Mouse (Mus musculus): ENCODE data around the gene 4833427G06Rik.
"Not testable (repeated sequence)": the region's sequence is repeated elsewhere in the genome, so short reads cannot be mapped to it uniquely, and the experiment has no call there.

The 4833427G06Rik gene

DNA sequence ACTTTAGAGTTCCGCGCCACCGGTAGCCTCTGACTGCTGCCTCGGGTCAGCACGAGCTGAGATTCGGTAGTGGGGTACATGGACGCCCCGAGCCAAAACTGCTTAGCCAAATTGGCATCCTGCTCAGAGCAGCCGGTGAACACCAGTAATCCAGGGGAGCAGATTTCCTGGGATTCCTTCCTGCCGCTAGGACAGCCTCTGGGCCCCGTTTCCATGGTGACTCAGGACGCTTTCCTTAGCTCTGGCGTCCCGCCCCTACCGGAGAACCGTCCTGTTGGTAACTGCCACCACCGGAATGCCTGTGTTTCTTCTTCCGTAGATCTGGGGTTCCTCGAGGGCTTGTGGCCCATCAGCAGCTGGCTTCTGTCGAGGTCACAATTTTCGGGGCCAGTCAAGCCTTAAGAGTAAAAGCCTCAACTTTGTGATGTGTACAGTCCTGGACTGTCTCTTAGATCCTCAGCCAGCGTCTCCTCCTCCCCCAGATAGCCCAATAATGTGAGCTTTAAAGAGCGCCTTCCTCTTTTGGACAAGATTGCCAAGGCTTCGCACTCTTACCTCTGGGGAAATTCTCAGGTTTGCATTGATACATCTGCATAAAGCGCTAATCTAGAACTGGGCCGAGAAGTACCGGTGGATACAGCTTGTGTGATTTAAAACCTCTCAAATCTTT, at the start of gene 4833427G06Rik:
Gene 4833427G06Rik, minus strand, starts transcription at position 323 of the 670 bp plus-strand sequence.
- peak; percentile 63 to 68 for DNase-seq

DNA sequence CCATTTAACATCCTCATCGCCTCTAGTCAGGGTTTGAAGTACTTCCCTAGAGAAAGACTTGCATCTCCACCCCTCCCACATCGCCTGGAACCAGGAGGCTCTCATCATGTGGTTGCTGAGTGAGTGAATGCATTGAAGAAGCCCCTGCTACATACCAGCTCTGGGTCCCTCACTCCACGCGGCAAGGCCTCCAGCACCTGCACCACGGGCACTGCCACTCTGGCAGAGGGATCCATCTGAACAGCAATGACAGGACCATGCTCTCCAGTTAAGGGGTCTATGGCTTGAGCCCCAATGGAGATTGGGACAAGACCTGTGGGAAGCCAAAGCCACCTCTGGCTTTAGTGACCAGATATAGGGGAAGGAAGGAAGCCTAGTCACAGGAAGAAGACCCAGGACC, 45.4 kb upstream of the 4833427G06Rik start:
- no peak for DNase-seq

DNA sequence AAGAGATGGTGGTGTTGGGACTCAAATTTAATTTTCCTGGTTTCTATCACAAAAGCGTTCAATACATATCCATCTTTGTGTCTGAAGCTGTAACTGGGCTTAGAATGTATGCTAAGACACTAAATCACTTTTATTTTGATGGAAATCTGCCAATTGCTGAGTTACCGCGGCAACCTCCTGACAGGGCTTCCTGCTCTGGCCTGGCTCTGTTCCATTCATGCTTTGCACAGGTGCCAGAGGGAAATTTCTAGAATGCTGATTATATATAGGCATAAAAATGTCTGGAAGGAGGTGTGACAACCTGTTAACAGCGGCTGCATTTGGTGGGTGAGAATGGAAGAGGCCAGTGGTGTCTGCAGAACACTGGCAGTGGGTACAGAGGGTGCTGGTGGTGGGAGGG, 44.6 kb upstream of the 4833427G06Rik start:
- peak; percentile 34 to 43 for DNase-seq

DNA sequence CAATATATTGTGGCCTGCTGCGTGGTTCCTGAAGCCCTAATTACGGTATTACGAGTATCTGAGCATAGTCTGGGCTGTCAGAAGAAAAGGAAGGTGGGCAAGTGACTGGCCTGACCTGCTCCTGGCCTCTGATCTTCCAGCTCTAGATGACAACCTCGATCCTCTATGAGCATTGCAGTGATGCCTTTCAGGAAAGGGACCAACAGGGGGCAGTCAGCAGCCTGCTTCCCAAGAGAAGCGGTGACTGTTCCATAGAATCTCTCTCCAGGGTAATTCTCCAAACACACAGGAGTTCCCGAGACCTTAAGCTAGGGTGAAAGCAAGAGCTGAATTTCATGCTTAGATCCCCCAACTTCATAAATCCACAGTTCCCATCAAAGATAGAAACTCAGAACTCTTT, 42.3 kb upstream of the 4833427G06Rik start:
- DNase-seq = no peak

DNA sequence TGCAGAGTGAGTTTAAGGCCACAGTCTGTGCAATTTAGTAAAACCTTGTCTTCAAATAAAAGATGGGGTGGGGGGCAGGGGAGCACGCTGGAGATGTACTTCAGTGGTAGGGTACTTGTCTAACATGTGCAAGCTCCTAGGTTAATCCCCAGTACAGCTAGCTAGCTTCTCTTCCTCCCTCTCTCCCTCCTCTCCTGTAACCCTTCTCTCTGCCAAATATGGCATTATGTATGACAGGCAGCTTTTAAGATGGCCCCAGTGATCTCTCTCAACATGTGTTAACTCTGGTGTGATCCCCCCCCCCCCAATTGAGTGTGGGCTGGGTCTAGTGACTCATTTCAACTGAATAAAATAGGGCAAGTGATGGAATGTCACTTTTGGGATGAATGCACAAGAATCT, 41.6 kb upstream of the 4833427G06Rik start:
- no peak for DNase-seq

DNA sequence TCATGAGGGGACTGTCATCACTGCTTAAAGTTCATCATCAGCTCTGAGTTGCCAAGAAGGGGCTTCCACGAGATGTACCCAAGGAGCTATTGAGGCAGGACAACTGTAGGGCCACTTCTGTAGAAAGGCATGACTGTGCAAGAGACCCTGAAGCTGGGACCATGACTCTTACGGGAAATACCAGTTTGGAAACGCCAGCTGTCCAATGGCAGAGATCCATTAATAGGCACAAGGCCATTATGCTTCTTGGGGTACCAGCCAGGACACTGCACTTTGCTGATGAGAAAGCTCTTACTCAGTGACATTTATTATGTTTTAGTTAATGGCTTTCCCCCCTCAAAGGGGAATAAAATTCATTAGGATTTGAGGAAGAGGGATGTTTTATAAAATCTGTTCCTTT, 38.8 kb upstream of the 4833427G06Rik start:
- DNase-seq = peak; percentile 23 to 41

DNA sequence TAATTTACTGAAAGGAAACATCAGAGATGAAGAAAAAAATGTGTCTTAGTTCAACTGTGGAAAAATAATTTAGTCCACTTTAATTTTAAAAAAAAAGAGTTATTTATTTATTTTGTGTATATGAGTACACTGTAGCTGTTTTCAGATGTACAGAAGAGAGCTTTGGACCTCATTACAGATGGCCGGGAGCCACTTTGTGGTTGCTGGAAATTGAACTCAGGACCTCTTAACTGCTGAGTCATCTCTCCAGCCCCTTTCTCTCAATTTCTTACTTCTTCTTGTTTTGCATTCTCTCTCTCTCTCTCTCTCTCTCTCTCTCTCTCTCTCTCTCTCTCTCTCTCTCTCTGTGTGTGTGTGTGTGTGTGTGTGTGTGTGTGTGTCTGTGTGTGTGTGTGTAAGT, 37.5 kb upstream of the 4833427G06Rik start:
- not testable (repeated sequence) for DNase-seq

DNA sequence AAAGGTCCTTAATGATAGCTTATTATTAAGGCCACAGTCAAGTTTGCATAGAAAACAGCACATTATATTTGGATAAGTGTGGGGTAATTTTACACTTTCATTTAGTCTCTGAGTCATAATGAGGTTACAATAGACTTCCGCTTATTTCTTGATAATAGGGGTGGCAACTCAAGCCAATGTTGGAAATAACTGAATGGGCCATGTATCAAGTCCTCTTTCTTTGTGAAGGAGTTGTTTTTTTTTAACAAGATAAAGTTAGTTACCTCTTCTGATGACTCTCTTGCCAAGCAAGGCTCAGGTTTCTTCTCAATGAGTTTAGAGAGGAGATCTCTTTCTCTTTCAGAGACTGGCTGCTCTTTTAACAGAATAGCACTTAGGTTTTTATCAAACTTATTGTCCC, 36.4 kb upstream of the 4833427G06Rik start:
- no peak for DNase-seq

DNA sequence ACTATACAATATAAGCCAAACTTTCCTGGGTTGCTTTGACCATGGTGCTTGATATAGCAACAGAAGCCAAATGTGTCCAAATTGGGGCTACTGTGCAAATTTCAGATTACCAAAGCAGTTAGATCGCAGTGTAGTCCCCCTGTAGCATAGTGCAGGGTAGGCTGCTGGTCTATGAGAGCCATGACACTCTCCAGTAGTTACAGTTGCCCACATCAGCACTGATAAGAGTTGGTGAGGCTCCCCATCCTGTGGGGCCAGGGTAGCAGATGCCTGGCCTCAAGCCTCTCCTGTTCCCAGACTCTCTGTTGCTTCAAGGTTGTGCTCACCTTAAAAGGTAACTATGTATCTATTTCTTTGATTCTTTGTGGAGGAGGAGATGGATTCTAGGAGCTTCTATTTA, 36.0 kb upstream of the 4833427G06Rik start:
- DNase-seq = no peak

DNA sequence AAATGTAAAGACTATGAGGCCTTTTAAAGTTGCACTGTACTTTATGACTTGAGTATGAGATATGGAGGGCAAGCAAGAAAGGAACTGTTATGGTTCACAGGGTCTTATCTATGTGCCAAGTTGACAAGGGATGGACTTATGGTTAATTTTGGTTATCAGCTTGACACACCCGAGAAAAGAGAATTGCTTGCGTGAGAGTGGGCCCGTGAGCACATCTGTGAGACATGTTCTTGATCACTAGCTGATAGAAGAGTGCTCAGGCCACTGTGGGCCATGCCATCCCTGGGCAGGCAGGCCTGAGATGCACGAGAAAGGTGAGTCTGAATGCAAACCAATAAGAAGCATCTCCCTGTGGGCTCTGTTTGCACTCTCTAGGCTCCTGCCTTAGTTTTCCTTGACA, 35.6 kb upstream of the 4833427G06Rik start:
- DNase-seq = no peak

DNA sequence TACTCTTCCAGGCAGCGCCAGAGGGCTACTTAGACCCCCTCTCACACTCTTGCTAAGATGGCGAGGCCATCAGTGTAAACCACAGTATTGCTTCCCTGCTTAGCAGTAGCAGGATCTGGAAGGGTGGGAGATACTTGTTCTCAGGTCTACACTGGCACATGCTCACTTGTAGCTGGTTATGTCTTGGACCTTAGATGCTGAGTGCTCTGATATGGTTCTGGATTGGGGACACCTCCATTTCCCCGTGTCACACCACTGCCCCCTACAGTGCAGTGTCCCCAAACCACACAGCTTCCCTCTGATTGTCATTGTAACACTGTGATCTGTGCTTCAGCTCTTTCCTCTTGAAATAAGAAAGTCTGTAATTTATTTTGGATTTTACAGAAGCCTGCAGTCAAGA, 35.1 kb upstream of the 4833427G06Rik start:
- peak; percentile 22 to 42 for DNase-seq

DNA sequence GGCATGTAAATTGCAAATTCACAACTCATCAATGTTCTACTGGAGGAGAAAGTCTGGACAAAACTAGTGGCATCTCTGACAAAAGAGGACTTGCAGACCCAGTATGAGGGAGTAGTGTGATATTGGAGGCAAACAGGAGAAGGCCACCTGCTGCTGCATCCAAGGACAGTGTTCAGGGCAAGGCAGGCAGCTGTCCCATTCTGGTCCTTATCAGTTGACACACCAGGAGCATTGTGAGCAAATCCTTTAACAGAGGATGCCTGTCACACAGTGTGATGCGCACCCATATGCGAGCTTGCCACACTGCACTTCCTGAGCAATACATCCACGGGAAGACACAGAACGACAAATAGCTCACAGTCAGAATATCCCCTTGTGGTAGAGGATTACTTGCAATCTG, 12.9 kb upstream of the 4833427G06Rik start:
- DNase-seq = no peak

DNA sequence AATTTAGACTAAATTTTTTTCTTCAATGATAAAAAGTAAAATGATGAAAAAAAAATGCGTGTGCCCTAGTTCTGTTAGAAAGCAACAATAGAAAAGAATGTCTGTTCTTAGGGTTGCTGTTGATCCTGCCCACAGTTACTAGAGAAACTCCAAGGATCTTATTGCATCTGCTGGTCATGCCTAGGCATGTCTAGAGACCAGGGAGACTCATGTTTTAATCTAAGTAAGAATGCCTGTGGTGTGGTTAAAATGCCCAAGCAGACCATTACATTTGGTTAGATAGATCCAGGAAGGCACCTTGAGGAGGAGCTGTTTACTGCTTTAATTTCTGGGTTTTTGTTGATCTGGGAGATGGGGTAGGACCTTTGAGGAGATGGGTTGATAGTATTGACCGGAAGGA, 3.9 kb upstream of the 4833427G06Rik start:
- DNase-seq = no peak

DNA sequence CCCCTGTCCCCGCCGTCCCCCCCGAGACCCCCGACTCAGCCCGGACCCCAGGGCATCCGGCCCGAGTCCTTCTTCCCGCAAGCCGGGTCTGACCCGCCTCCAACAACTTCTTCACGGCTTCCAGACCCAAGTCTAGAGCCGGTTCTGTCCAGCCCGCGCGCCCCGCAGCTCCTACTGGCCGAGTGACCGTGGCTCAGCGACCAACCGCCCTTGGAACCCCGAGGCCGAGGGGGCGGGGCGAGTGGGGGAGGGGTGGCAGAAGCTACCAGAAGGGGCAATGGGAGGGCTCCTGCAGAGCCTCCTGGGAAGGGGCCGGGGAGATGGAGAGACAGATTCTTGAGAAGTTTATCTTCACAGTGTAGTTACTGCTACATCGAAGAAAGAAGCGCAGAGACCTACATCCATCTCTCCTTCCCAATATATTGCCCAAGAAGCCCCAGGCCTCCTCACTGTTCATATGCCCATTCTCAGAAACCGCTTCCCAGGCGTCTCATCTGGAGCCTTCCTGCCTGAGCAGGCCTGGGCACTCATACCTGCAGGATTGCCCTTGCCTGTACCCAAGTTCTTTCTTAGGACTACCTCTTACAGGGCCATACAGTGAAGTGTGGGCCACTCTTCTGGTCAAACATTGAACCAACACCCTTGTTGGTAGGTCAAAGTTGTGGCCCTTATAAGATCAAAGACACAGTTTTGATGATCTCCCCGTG, 2.1 kb upstream of the 4833427G06Rik start:
- peak; percentile 54 to 78 for DNase-seq

DNA sequence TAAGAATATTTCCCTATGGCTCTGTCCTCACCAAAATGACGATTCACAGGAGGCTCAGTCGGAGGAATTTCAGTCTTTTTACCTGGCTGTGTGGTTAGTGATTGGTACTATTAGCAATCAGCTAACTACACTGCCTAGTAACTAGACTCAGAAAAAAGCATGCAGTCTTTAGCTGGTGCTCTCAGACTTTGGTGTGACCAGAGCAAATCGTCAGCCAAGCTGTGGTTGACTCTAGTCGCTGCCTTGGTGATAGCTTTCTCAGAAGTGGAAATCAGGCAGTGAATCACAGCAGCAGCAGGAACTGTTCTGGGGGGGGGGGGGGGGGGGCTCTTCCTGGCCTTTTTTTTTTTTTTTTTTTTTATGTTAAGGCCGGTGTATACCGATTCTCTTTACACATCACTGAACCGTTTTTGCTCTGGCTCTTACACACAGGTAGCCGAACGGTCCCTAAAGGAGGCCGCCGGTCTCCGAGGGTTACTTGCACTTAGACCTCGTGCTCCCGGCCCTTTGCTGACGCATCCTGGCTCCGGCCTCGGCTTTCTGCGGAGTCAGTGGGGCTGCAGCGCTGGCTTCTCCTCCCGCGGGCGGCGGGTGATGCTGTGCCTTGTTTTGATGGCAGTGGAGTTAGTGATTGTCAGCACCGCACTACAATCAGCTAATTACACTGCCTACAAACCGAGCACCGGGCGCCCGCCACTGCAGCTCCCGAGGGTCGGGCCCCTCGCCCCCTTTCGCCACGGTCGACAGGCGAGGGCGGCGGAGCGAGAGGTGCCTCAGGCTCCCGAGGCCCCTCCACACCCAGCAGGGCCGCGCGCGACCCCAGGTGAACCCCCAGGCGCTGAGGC, 1.3 kb upstream of the 4833427G06Rik start:
- DNase-seq = peak; percentile 66 to 71

DNA sequence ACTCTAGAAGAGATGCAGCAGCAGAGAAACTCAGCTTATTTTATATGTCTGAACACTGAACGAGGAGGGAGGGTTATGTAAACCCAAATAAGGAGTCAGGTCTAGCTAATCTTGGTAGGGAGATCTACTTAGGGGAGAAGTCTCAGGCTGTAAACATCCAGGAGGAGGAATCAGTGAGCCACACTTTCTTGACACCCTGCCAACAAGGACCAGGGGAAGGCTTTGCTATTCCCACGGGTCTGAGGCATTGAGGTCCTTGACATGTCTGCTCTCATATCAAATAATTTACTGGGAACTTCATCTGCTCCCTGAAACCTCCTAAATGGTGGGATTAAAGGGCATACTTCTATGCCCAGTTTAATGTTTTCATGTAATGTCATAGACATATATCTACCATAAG, 5.6 kb downstream of the 4833427G06Rik start:
- no peak for DNase-seq

DNA sequence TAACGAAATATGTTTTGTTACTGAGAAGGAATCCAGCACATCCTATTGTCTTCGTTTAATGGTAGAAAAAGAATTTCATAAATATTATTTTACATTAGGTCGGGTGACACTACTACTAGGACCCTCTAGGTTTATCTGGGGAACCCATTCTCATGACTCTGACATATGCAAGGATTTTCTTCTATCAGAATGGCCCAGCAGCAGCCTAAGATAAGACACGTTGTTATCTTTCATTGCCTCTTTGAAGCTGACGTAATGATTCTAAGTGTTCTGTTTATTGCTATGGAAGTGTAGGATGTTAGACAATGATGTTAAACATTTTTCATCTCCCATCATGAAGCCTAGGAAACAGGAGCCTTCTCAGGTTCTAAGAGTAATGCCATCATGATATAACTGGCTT, 8.2 kb downstream of the 4833427G06Rik start:
- no peak for DNase-seq

DNA sequence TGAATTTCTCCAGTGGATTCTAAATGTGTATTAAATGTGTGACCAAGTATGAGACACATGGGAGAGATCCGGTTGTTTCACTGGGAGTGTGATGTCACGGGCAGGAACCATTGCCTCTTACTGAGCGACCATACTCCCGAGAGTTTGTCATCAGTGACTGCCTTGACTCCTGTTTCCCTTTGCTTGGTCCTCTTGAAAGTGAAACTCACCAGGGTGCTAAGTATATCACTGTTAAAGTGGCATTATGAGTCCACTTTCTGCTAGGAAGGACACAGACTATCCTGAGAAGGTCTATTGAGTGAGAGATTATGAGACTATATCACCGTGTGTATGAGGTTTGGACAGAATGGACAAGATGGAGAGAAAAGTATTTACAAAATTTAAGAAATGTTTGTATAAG, 20.3 kb downstream of the 4833427G06Rik start:
- no peak for DNase-seq

DNA sequence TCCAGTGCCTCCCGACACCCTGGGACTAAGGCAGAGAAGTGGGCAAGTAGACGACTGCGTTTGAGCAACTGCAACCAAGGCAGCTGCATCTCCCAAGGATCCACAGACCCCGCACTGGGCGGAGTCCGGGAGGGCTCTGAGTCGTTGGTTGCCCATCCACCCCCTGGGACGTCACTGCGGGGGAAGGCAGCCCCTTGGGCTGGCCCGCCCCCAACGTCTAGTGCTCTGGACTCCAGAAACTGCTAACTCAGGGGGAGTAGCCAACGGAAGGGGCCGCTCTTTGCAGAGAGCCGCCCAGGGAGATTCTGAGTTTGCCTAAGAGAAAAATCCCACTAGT, 24.9 kb downstream of the 4833427G06Rik start, which contains the start of gene Layn:
Gene Layn, minus strand, starts transcription at position 116 of the 337 bp plus-strand sequence.
- peak; percentile 33 to 45 for DNase-seq

DNA sequence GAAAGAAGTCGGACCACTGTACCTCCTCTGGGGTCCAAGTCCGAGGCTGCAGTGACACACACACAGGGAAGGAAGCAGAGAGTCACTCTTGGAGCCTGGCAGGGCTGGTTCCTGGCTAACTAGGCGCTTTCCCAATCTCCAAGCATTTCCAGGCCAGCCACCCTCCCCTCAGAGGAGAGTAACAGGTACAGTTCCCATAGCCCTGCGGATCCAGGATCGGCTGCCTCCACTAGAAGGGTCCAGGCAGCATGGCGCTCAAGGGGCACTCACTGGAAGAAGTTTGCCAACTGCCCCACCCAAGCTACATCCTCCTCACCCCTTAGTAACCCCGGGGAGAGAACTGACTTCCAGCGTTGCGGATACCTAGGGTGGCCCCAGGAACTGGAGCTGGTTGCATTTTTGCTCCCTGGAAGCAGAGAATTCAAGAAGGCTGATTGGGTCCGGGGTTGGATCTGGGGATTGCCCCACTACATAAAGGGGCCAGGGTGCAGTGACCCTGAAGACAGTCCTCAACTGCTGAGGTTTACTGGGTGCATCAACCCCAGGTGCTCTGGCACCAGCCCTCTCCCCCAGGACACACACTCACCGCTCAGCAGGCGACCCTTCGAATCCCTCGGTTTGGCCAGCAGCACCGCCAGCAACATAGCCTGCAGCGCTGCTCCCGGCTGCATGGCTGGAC, 25.4 kb downstream of the 4833427G06Rik start:
- peak; percentile 38 to 46 for DNase-seq

DNA sequence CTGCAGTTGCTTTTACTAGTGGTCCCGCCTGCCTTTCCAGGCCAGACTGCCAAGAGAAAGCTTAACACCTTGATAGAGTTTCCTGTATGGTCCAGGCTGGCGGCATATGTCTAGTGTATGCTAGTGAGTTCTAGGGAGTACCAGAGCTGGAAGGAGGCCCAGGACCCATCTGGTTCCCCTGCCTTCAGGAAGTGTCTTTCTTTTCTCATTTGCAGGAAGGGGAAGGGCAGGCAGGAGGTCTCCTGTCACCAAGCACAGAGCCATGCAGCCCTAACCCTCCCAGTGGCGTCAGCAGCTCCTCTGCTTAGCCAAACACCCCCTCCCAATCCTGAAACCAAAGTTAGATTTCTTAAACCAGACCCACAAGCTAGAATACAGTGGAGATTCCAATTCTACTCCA, 26.1 kb downstream of the 4833427G06Rik start:
- DNase-seq = peak; percentile 62 to 69

DNA sequence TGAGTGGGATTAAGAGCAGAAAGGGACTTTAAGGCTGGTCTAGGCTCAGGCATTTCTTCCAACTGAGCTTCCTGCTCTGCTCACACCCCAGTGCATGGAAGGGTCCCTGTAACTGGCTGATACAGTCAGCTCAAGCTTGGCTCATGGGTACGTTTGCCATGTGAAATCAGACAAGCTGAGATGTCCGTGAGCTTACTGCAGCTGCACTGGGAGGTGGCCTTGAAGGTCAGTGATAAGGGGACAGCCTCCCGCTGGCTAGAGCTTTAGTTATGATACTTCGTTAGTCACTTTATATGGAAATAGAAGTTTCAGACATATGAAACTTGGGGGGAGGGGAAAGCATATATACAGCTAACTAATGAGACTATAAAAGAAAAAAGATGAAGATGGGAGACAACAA, 31.1 kb downstream of the 4833427G06Rik start:
- DNase-seq = no peak

DNA sequence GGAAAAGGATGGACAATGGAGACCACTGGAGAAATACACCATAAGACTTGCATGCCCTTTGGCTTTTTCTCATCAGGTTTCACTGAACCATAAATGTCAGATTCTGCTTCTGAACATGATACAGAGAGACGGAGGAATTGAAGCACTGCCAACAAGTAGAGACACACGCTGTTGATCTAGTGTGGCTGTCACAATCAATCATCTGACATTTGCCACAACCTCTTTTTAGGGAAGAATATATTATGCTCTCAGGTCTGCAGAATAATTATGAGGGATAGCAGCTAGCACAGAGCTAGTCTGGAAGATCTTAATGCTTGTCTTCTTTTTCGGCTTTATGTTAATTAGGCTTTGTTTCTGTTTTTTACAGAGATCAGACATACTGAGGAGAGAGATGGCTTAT, 33.7 kb downstream of the 4833427G06Rik start:
- no peak for DNase-seq
